Mouse (Mus musculus) heart, postnatal 0 days (tissue): ENCODE data around the gene Ccin.

Source experiments
- CTCF ChIP-seq: IDR thresholded peaks from 2 replicates; pipeline ENCODE4 v1.5.1; 2016; ENCODE audit warnings: antibody characterized with exemption, control low read depth, low read depth
- EP300 ChIP-seq: IDR thresholded peaks from 2 replicates; pipeline ENCODE4 v1.6.1; 2016; ENCODE audit warnings: antibody characterized with exemption, low read depth

DNA sequence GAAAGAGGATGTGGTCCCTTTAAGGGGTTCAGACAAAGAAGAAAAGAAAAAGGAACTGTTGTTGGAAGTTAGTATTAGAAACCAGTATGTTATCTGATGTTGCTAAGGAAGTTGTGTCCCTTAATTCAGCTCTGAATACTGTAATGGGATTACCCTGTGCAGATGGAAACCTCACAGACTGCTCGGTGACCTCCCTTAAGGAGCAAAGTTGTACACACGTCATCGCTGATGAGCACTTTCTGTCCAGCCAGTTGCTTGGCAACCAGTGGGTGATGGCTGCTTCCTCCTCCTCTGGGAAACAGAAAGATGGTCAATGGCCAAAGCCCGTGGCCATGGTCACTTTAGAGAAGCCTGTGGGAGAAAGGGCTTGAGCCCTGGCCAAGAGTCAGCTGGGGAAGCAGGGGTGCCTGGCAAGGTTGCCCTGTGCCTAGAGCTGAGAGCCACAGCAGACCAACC is 9.7 kb upstream of the Ccin start:
- TF ChIP-seq CTCF (no peak), EP300 (no peak)
